Mouse (Mus musculus): ENCODE measurements at regions not wholly inside any gene's neighbourhood (a gene's known extent, or its start where the extent isn't known, plus 50 kb on each side); places are given as distances from the start of the nearest gene placed in this dataset.
A peak's percentile ranks its signal among the peaks of the same experiment; 100 is the strongest.

GRCm38 (mm10) chr4:123995815-123996214 is 78.0 kb upstream of the 4930535I16Rik start:
- no peak overlapping the region for H3K9ac ChIP-seq (ENCODE audit: control insufficient read depth, low read depth, low read length, poor library complexity, severe bottlenecking)
- H3K4me1 ChIP-seq (ENCODE audit: control insufficient read depth in 1 of 2, insufficient read depth in 2 of 2, low read length in 2 of 2), result no peaks in the 10 kb centered on the region
- H3K4me3 ChIP-seq (ENCODE audit: control insufficient read depth in 1 of 2, insufficient read depth in 1 of 2, low read depth in 2 of 2, low read length in 2 of 2), result no peak overlapping the region
- no peaks in the 10 kb centered on the region for H3K27me3 ChIP-seq (ENCODE audit: control insufficient read depth in 1 of 2, insufficient read depth in 2 of 2, low read length in 2 of 2)
- TF ChIP-seq USF1 (IDR thresholded peaks at IDR 0.05; ENCODE audit: low read depth, low read length) (peak; percentile 80), ETS1 (IDR thresholded peaks at IDR 0.05; ENCODE audit: low read depth, low read length) (no peak), MXI1 (IDR thresholded peaks at IDR 0.05; ENCODE audit: low read depth, low read length) (no peak), USF2 (IDR thresholded peaks at IDR 0.05; ENCODE audit: borderline replicate concordance in 1 of 2, insufficient read depth in 1 of 2, low read depth in 1 of 2, low read length in 2 of 2) (0 out of 4 replicates have a peak, but pooled peaks of 1 of the 2 experiments have one; percentile 19), MAX (IDR thresholded peaks at IDR 0.05; ENCODE audit: low read length) (0 out of 2 replicates have a peak, but pooled peaks have one; percentile 40), ZC3H11A (IDR thresholded peaks at IDR 0.05; ENCODE audit: low read depth, low read length) (no peak), POLR2AphosphoS2 (IDR thresholded peaks at IDR 0.05; ENCODE audit: low read length) (no peak), ELF1 (IDR thresholded peaks at IDR 0.05; ENCODE audit: low read depth, low read length) (no peak), CHD1 (IDR thresholded peaks at IDR 0.05; ENCODE audit: low read depth, low read length) (no peak)
- no peaks in the 10 kb centered on the region for H3K36me3 ChIP-seq (ENCODE audit: control insufficient read depth in 1 of 2, insufficient read depth in 2 of 2, low read length in 2 of 2)
- peak; percentile 56 for DNase-seq (ENCODE audit: low read depth, low spot score)
- H3K27ac ChIP-seq (ENCODE audit: control insufficient read depth, low read depth, low read length), result no peak overlapping the region
- H3K9me3 ChIP-seq (replicated peaks; ENCODE audit: insufficient read depth, low read length), result no peaks in the 10 kb centered on the region
- no peaks in the 10 kb centered on the region for H3K79me2 ChIP-seq (ENCODE audit: control insufficient read depth, insufficient read depth, low read length, poor library complexity)

DNA sequence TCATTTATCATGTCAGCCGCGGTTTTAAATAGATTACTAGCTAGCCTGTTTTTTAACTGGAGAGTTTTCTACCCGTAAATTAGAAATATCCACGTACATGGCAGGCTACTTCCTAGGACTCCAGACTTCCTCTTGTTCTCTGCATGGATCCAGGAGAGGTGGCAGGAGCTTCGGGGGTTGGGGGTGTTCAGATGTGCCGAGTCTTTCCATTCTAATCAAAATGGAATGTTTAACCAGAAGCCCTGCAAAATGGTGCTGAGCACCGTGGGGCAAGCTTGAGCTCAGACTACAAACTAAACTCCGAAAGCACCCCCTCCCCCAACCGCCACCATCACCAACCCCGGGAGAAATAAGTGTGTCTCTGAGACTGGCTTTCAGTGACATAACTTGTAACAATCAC is 73.4 kb upstream of the 4930535I16Rik start:
- no peaks in the 10 kb centered on the region for H3K27me3 ChIP-seq (ENCODE audit: control insufficient read depth in 1 of 2, insufficient read depth in 2 of 2, low read length in 2 of 2)
- no peaks in the 10 kb centered on the region for H3K36me3 ChIP-seq (ENCODE audit: control insufficient read depth in 1 of 2, insufficient read depth in 2 of 2, low read length in 2 of 2)
- no peak for DNase-seq (ENCODE audit: low read depth, low spot score)
- H3K9me3 ChIP-seq (replicated peaks; ENCODE audit: insufficient read depth, low read length), result no peaks in the 10 kb centered on the region
- H3K4me1 ChIP-seq (ENCODE audit: control insufficient read depth in 1 of 2, insufficient read depth in 2 of 2, low read length in 2 of 2), result no peaks in the 10 kb centered on the region
- TF ChIP-seq E2F4 (IDR thresholded peaks at IDR 0.05; ENCODE audit: borderline replicate concordance, low read depth, low read length) (no peak), CHD1 (IDR thresholded peaks at IDR 0.05; ENCODE audit: low read depth, low read length) (no peak), MAFK (IDR thresholded peaks at IDR 0.05; ENCODE audit: borderline replicate concordance, low read depth, low read length) (no peak), ETS1 (IDR thresholded peaks at IDR 0.05; ENCODE audit: low read depth, low read length) (no peak), SMC3 (IDR thresholded peaks at IDR 0.05; ENCODE audit: low read depth, low read length) (no peak), ZC3H11A (IDR thresholded peaks at IDR 0.05; ENCODE audit: low read depth, low read length) (no peak), MAX (IDR thresholded peaks at IDR 0.05; ENCODE audit: low read length) (no peak)
- no peak overlapping the region for H3K27ac ChIP-seq (ENCODE audit: control insufficient read depth, low read depth, low read length)
- no peak overlapping the region for H3K9ac ChIP-seq (ENCODE audit: control insufficient read depth, low read depth, low read length, poor library complexity, severe bottlenecking)
- H3K4me3 ChIP-seq (ENCODE audit: control insufficient read depth in 1 of 2, insufficient read depth in 1 of 2, low read depth in 2 of 2, low read length in 2 of 2), result no peak overlapping the region
- H3K79me2 ChIP-seq (ENCODE audit: control insufficient read depth, insufficient read depth, low read length, poor library complexity), result no peaks in the 10 kb centered on the region
